Mouse (Mus musculus) embryonic facial prominence, embryonic 15.5 days (tissue): ENCODE measurements around the gene Gm21988. TPM values are rescaled to one million over a fixed set of nuclear protein-coding genes. Genes with fewer than 3 reads are reported as not detected.

ENCODE experiments used
- ATAC-seq: fragments of 200-750 bp; cut with Nextera tagmentation; 2 replicates; pipeline ENCODE4 v1.8.0; 2017; ENCODE audit warnings: low read depth, moderate TSS enrichment; ENCODE audit not compliant: insufficient number of reproducible peaks, low FRiP score, low TSS enrichment
- H3K27ac ChIP-seq: fragments of 300-500 bp; sonication (generic); replicated peaks from 2 replicates; pipeline ENCODE4 v1.5.1; 2015; ENCODE audit warnings: mild to moderate bottlenecking, inconsistent platforms
- H3K27me3 ChIP-seq: fragments of 300-500 bp; sonication (generic); 2 replicates; pipeline ENCODE4 v1.6.1; 2015; ENCODE audit warnings: inconsistent platforms
- H3K36me3 ChIP-seq: fragments of 300-500 bp; sonication (generic); 2 replicates; pipeline ENCODE4 v1.6.1; 2015; ENCODE audit warnings: mild to moderate bottlenecking, inconsistent platforms
- H3K4me1 ChIP-seq: fragments of 300-500 bp; sonication (generic); 2 replicates; pipeline ENCODE4 v1.6.1; 2015; ENCODE audit warnings: inconsistent platforms
- H3K4me2 ChIP-seq: fragments of 300-500 bp; sonication (generic); replicated peaks from 2 replicates; pipeline ENCODE4 v1.6.1; 2015; ENCODE audit warnings: mild to moderate bottlenecking, inconsistent platforms
- H3K4me3 ChIP-seq: fragments of 300-500 bp; sonication (generic); replicated peaks from 2 replicates; pipeline ENCODE4 v1.5.1; 2015; ENCODE audit warnings: mild to moderate bottlenecking, inconsistent platforms
- H3K9ac ChIP-seq: fragments of 300-500 bp; sonication (generic); 2 replicates; pipeline ENCODE4 v1.6.1; 2015; ENCODE audit warnings: inconsistent platforms
- H3K9me3 ChIP-seq: fragments of 300-500 bp; sonication (generic); replicated peaks from 2 replicates; pipeline ENCODE4 v1.6.1; 2016; ENCODE audit warnings: inconsistent platforms
- WGBS: fragments of 180-500 bp; shearing (Covaris S2); methylation state at CpG from one replicate; pipeline ENCODE4 v1.1.7; 2015; 5-methylcytosine and 5-hydroxymethylcytosine counted together
- polyA plus RNA-seq: library from polyadenylated mRNA; unstranded; fragments of >200 nt; fragmentation: Nextera tagmentation; extraction: Ambion mirVana; gene quantifications from 2 replicates; pipeline ENCODE4 v1.2.1, GENCODE M21; 2015

Gene Gm21988
- polyA plus RNA-seq, 1 experiment from 2014 or later = 12.0 TPM

GRCm38 (mm10) chr11:70265252-70265651 is 25.6 kb upstream of the Gm21988 start:
- 41% methylated on average over 3 of the region's 3 CpGs for WGBS
- Histone ChIP-seq H3K27ac (peak overlapping the region; percentile 80), H3K27me3 (no peaks in the 10 kb centered on the region), H3K36me3 (no peaks in the 10 kb centered on the region), H3K9ac (no peak overlapping the region), H3K9me3 (no peaks in the 10 kb centered on the region), H3K4me1 (0 out of 2 replicates have a peak, but pooled peaks cover 3% of the 10 kb centered on the region), H3K4me3 (no peak overlapping the region), H3K4me2 (no peak overlapping the region)
- no peak for ATAC-seq

DNA sequence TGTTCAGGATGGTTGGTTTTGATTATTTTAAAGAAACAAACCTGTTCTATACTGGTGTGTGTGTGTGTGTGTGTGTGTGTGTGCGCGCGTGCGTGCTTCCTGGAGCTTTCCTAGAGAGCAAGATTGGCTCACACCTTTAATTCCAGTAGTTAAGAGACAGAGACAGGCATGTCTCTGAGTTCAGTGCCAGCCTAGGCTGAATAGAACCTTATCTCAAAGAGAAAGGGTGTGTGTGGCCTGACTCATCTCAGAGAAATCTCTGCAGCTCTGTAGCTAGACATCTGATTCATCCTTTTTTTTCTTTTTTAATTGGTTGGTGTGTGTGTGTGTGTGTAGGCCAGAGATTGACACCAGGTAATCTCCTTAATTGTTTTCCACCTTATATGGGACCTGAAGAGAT is 19.4 kb upstream of the Gm21988 start:
- Histone ChIP-seq H3K4me1 (peaks cover 14% of the 10 kb centered on the region), H3K9me3 (no peaks in the 10 kb centered on the region), H3K27ac (no peak overlapping the region), H3K4me3 (no peak overlapping the region), H3K27me3 (peaks cover 22% of the 10 kb centered on the region), H3K4me2 (no peak overlapping the region), H3K9ac (no peak overlapping the region), H3K36me3 (no peaks in the 10 kb centered on the region)
- WGBS = 91% methylated on average over 4 of the region's 4 CpGs
- no peak for ATAC-seq

GRCm38 (mm10) chr11:70254931-70255531 is 15.4 kb upstream of the Gm21988 start, which contains the start of gene Alox12:
Gene Alox12 (minus strand): TSS chr11:70255353.
- H3K4me2 ChIP-seq = peak within 1 kb of the TSS; percentile 53
- 0 out of 2 replicates have a peak within 1 kb of the TSS, but pooled peaks have one; percentile 10 for H3K9ac ChIP-seq
- no peaks in the 10 kb centered on the region for H3K36me3 ChIP-seq
- peaks cover 18% of the 10 kb centered on the region for H3K4me1 ChIP-seq
- no peaks in the 10 kb centered on the region for H3K9me3 ChIP-seq
- H3K27me3 ChIP-seq = peaks cover 57% of the 10 kb centered on the region
- ATAC-seq = no peak
- WGBS = 1% methylated on average over 25 of the region's 25 CpGs
- peak within 1 kb of the TSS; percentile 12; the same call in 1 of the 2 replicates for H3K27ac ChIP-seq
- H3K4me3 ChIP-seq = peak within 1 kb of the TSS; percentile 42

DNA sequence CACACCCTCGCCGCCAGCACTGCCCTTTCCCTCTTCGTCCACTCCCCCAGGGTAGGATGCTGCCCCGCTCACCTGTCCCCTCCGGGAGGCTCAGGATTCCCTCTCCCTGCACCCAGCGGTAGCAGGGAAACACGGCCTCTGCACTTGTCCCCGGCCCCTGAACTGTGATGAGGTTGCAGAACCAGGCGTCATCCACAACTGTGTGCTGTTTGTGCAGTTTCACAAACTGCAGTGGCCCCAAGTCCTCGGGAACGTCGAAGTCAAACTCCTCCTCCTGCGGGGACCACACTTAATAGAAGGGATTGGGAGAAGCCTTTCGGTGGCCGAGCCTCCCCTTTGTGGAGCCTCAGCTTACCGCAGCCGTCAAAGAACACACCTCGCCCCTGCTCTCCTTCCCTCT is 14.7 kb upstream of the Gm21988 start:
- no peak for ATAC-seq
- peaks cover 18% of the 10 kb centered on the region for H3K4me1 ChIP-seq
- no peak overlapping the region for H3K9ac ChIP-seq
- H3K9me3 ChIP-seq = no peaks in the 10 kb centered on the region
- H3K27me3 ChIP-seq = peaks cover 59% of the 10 kb centered on the region
- WGBS = 2% methylated on average over 18 of the region's 18 CpGs
- H3K4me2 ChIP-seq = peak overlapping the region; percentile 53
- H3K36me3 ChIP-seq = no peaks in the 10 kb centered on the region
- no peak overlapping the region for H3K27ac ChIP-seq
- peak overlapping the region; percentile 42 for H3K4me3 ChIP-seq

- Histone ChIP-seq H3K27me3 (peaks cover 59% of the 10 kb centered on the region), H3K4me2 (no peak overlapping the region), H3K36me3 (no peaks in the 10 kb centered on the region), H3K4me3 (no peak overlapping the region), H3K9ac (no peak overlapping the region), H3K9me3 (no peaks in the 10 kb centered on the region), H3K4me1 (peaks cover 18% of the 10 kb centered on the region), H3K27ac (no peak overlapping the region)
- no peak for ATAC-seq
- 75% methylated on average over 8 of the region's 8 CpGs for WGBS
Observed at GRCm38 (mm10) chr11:70251853-70252252, 12.2 kb upstream of the Gm21988 start.

DNA sequence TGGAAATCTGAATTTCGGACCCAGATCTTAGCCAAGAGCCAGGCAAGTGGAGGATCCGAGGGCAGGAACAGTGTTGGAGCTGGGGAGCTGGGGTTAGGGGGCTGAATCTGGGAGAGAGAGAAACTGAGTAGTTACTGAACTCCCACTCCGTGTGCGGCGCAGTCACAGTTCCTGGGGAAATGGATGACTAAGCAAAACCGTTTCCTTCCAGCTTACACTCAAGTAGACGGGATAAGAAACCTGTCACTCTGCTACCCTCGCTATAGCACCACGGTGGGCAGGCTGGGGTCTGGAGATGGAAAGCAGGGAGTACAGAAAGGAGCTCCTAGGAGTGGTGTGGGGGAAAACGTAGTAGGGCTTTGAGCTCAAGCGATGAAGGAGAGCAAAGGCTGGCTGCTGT is 10.5 kb upstream of the Gm21988 start:
- peaks cover 51% of the 10 kb centered on the region for H3K27me3 ChIP-seq
- no peak overlapping the region for H3K4me3 ChIP-seq
- H3K4me2 ChIP-seq = no peak overlapping the region
- no peaks in the 10 kb centered on the region for H3K9me3 ChIP-seq
- H3K36me3 ChIP-seq = no peaks in the 10 kb centered on the region
- ATAC-seq = no peak
- 70% methylated on average over 11 of the region's 11 CpGs for WGBS
- H3K27ac ChIP-seq = no peak overlapping the region
- peaks cover 15% of the 10 kb centered on the region for H3K4me1 ChIP-seq
- no peak overlapping the region for H3K9ac ChIP-seq

DNA sequence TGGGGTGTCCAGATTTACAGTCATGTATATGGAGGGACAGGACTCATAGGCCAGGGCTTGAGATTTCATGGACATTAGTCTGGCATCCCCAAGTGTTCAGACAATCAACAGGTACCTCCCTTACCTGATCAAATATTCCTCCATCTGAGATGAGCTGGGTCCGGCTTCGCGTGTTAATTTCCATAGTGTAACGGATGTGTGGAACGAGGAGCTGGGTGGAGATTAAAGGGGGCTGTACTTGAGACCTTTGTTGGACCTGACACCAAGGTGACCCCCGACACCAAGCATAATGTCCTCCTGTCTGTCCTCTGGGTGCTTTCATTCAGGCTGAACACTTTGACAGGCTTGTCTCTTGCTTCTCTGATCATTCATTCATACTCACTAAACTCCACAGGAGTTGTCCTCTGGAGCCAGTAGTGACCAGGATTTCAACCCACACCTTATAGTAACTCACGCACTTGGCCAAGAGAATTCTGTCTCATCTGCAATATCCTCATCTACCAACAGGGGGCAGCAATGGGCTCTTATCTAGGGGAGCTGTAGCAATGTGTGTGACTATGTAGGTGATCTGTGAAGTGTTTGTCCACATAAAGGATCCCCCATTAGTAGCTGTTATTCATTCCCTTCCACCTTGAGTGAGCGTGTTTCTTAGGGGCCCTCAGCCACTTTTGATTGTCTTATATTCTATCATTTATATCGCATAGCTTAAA is 7.7 kb upstream of the Gm21988 start:
- 42% methylated on average over 9 of the region's 9 CpGs for WGBS
- no peak overlapping the region for H3K9ac ChIP-seq
- H3K27ac ChIP-seq = no peak overlapping the region
- no peaks in the 10 kb centered on the region for H3K9me3 ChIP-seq
- H3K4me2 ChIP-seq = no peak overlapping the region
- H3K27me3 ChIP-seq = peaks cover 26% of the 10 kb centered on the region
- H3K4me1 ChIP-seq = no peaks in the 10 kb centered on the region
- H3K36me3 ChIP-seq = no peaks in the 10 kb centered on the region
- H3K4me3 ChIP-seq = no peak overlapping the region
- no peak for ATAC-seq

GRCm38 (mm10) chr11:70242591-70242990 is 3.0 kb upstream of the Gm21988 start:
- ATAC-seq = no peak
- H3K4me2 ChIP-seq = no peak overlapping the region
- H3K4me3 ChIP-seq = no peak overlapping the region
- H3K9ac ChIP-seq = no peak overlapping the region
- no peaks in the 10 kb centered on the region for H3K9me3 ChIP-seq
- H3K36me3 ChIP-seq = no peaks in the 10 kb centered on the region
- H3K4me1 ChIP-seq = peaks cover 21% of the 10 kb centered on the region
- H3K27me3 ChIP-seq = 0 out of 2 replicates have a peak, but pooled peaks cover 6% of the 10 kb centered on the region
- WGBS = 68% methylated on average over 11 of the region's 11 CpGs
- H3K27ac ChIP-seq = no peak overlapping the region

DNA sequence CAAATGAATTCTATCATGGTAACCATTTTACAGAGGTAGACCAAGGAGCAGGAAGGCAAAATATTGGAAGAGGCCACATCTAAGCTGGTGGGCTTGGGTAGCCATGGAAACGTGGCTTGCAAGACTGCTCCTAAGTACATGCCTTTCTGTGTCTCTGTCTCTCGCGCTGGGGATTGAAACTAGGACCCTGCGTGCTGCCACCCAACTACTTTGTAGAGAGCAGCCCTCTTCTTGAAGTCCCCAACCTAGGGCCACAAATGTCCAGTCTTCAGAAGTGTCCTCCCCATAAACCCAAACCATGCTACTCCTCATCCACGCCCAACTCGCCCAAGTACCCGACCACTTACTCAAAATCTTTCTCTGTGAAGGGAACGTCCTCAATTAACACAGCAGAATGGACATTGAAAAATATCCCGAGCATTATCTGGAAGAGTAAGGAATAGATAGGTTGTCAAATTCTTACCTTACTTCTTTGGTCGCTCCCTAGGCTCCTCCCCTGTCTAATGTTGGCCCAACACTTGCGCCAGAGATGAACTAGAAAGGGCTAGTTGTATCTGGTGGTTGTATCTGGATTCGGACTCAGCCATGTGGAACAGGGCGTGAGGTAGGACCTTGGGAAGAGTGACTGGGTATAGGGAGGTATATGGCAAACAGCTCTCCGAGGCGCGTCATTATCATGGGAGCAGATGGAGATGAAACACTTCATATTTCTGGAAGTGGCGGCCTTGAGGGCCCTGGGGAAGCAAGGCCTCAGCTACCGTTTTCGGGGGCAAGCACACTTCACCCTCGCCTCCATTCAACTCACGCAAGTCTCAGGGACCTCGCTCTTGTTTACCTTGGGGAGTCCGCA is 814 bp downstream of the Gm21988 start:
- H3K27ac ChIP-seq = peak overlapping the region; percentile 95
- no peak for ATAC-seq
- WGBS = 11% methylated on average over 23 of the region's 23 CpGs

DNA sequence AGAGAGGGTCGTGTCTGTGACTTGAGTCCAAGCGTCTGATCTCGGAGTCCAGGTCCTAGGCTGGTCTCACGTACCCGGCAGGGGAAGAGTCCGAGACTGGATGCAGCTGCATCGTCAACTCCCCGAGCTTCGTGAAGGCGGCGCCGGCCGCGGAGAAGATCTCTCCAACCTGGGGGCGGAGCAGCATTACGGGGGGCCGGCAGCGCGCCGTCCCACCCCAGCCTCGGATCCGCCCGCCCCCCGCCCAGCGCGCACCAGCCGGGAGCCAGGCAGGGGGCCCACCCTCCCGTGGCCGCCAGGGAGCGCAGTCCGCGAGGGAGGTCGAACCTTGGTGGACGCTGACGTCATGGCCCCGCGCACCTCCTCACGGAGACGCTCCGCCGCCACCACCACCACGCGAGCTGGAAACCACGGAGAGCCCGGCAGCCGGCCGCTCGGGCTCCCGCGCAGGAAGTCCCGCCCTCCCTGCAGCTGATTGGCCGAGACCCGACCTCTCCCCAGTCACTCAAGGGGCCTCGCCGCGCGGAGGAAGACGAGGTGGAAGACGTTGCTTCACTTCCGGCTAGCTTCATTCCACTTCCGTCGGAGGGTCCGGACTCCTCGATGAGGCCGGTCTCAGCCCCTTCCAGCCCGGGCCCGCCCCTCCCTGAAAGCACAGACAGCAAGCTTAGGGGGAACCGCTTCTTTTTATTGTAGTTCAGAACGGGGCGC is 2.0 kb downstream of the Gm21988 start, which contains the start of gene 0610010K14Rik:
Gene 0610010K14Rik, minus strand, starts transcription at position 458 of the 711 bp plus-strand sequence.
- Histone ChIP-seq H3K4me1 (peaks cover 55% of the 10 kb centered on the region), H3K4me2 (peak within 1 kb of the TSS; percentile 91), H3K9me3 (no peaks in the 10 kb centered on the region), H3K9ac (peak within 1 kb of the TSS; percentile 79), H3K27me3 (no peaks in the 10 kb centered on the region), H3K27ac (peak within 1 kb of the TSS; percentile 95), H3K4me3 (peak within 1 kb of the TSS; percentile 76), H3K36me3 (peaks cover 12% of the 10 kb centered on the region; the same call in 1 of the 2 replicates)
- peak; percentile 95 for ATAC-seq
- under 1% methylated on average over 62 of the region's 70 CpGs for WGBS

More for the DNA sequence above, 814 bp downstream of the Gm21988 start:
- Histone ChIP-seq H3K4me1 (peaks cover 45% of the 10 kb centered on the region), H3K9ac (peak overlapping the region; percentile 79), H3K9me3 (no peaks in the 10 kb centered on the region), H3K27me3 (no peaks in the 10 kb centered on the region), H3K4me3 (peak overlapping the region; percentile 76), H3K4me2 (peak overlapping the region; percentile 91), H3K36me3 (peaks cover 12% of the 10 kb centered on the region; the same call in 1 of the 2 replicates)
